Mouse (Mus musculus): Measurements from ENCODE around the gene Dna2. TPM values are rescaled to one million over a fixed set of nuclear protein-coding genes. Genes with fewer than 3 reads are reported as not detected.
"Not testable (repeated sequence)": the region's sequence is repeated elsewhere in the genome, so short reads cannot be mapped to it uniquely, and the experiment has no call there.

The Dna2 gene
- polyA plus RNA-seq (2014; fragmentation: Nextera tagmentation; extraction: Ambion mirVana), result 18.7 and 18.9 TPM in 2 replicates

DNA sequence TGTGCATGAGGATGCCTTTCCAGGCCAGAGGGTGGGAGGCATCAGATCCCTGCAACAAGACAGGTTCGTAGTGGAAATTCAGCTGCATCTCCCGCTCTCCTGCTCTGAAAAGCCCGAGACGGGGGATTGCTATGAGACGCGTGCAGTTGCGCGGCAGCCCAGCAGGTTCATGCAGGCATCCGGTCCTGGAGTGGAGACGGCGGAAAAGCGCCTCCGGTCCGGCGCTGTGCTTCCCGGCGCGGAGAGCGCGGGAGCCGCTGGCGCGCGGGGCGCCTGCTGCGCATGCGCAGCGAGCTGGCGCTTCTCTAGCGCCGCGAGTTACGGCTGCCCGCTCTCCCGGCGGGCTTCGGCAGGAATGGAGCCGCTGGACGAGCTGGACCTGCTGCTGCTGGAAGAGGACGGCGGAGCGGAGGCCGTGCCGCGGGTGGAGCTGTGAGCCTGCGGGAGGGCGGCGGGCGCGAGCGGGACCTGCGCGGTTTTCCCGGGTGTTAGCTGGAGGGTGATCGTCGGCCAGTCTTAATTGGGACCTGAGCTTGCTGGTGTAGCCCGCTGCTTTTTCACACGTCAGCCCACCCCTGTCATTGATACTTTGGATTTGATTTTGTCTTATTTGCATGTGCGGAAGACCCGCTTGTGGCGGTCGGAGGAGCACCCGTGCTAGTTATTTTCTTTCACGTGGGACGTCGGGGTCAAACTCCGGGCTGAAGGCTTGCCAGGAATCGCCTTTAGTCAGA, at the start of gene Dna2:
Gene Dna2 (plus strand): TSS at position 289 of the 734 bp plus-strand sequence.
- H3K9ac ChIP-seq (ENCODE audit: low read depth, low read length), result peak within 1 kb of the TSS; percentile 80
- peak; percentile 93 for DNase-seq (ENCODE audit: low spot score)
- H3K9me3 ChIP-seq (ENCODE audit: control insufficient read depth, low read length), result no peaks in the 10 kb centered on the region
- H3K4me2 ChIP-seq (replicated peaks; ENCODE audit: low read depth, low read length), result peak within 1 kb of the TSS; percentile 66
- under 1% methylated on average over 60 of the region's 68 CpGs for WGBS
- no peaks in the 10 kb centered on the region for H3K27me3 ChIP-seq (ENCODE audit: control insufficient read depth, insufficient read depth, low read length)
- H3K36me3 ChIP-seq (ENCODE audit: control insufficient read depth, insufficient read depth, low read length), result no peaks in the 10 kb centered on the region
- peak within 1 kb of the TSS; percentile 65 for H3K4me3 ChIP-seq (ENCODE audit: low read depth, low read length)
- peak; percentile 91 for ATAC-seq (ENCODE audit: low FRiP score)
- no peaks in the 10 kb centered on the region for H3K4me1 ChIP-seq (replicated peaks; ENCODE audit: control insufficient read depth, insufficient read depth, low read length)
- peak within 1 kb of the TSS; percentile 83 for H3K27ac ChIP-seq (ENCODE audit: low read depth, low read length)

DNA sequence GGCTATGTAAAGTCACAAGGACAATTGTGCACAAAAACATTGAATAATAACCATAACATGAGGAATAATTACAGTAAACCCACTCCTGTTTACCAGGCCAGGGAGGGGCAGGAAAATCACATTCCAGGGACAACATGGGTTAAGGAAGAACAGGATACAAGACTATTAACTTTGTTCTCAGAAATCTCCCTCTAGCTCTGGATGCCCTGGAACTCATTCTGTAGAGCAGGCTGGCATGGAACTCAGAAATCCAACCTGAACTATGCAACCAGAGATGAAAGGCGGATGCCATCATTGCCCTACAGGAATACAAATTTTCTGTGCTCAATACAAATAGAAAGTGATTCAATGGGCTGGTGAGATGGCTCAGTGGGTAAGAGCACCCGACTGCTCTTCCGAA, 49.4 kb upstream of the Dna2 start:
- H3K4me2 ChIP-seq (replicated peaks; ENCODE audit: low read depth, low read length), result no peak overlapping the region
- no peaks in the 10 kb centered on the region for H3K9me3 ChIP-seq (ENCODE audit: control insufficient read depth, low read length)
- 98% methylated on average over 3 of the region's 3 CpGs for WGBS
- no peaks in the 10 kb centered on the region for H3K36me3 ChIP-seq (ENCODE audit: control insufficient read depth, insufficient read depth, low read length)
- H3K27ac ChIP-seq (ENCODE audit: low read depth, low read length), result no peak overlapping the region
- no peaks in the 10 kb centered on the region for H3K4me1 ChIP-seq (replicated peaks; ENCODE audit: control insufficient read depth, insufficient read depth, low read length)
- no peak for ATAC-seq (ENCODE audit: low FRiP score)
- H3K27me3 ChIP-seq (ENCODE audit: control insufficient read depth, insufficient read depth, low read length), result no peaks in the 10 kb centered on the region
- H3K4me3 ChIP-seq (ENCODE audit: low read depth, low read length), result no peak overlapping the region
- H3K9ac ChIP-seq (ENCODE audit: low read depth, low read length), result no peak overlapping the region
- DNase-seq (ENCODE audit: low spot score), result no peak

DNA sequence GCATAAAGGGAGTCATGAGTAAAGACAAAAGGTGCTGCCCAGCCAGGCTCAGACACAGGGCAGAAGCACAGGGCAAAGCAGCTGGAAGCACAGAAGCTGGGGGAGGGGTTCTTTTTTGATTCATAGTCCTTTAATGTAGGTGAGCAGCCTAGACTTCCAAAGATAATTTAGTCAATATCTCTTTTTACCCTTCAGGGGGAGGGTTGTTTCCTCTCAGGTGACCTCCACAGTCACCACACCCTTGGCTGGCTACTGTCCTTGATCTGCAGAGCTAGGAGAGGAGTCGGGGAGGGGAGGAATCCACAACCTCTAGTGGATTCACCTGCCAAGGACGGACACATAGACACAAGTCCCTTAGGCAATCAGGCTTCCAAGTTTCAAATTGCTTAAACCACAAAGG, 48.8 kb upstream of the Dna2 start:
- Histone ChIP-seq H3K9me3 (ENCODE audit: control insufficient read depth, low read length) (no peaks in the 10 kb centered on the region), H3K4me2 (replicated peaks; ENCODE audit: low read depth, low read length) (no peak overlapping the region), H3K36me3 (ENCODE audit: control insufficient read depth, insufficient read depth, low read length) (no peaks in the 10 kb centered on the region), H3K4me3 (ENCODE audit: low read depth, low read length) (no peak overlapping the region), H3K4me1 (replicated peaks; ENCODE audit: control insufficient read depth, insufficient read depth, low read length) (no peaks in the 10 kb centered on the region), H3K27me3 (ENCODE audit: control insufficient read depth, insufficient read depth, low read length) (no peaks in the 10 kb centered on the region), H3K27ac (ENCODE audit: low read depth, low read length) (no peak overlapping the region), H3K9ac (ENCODE audit: low read depth, low read length) (no peak overlapping the region)
- ATAC-seq (ENCODE audit: low FRiP score) (no peak), DNase-seq (ENCODE audit: low spot score) (no peak)
- 81% methylated on average over 2 of the region's 2 CpGs for WGBS

DNA sequence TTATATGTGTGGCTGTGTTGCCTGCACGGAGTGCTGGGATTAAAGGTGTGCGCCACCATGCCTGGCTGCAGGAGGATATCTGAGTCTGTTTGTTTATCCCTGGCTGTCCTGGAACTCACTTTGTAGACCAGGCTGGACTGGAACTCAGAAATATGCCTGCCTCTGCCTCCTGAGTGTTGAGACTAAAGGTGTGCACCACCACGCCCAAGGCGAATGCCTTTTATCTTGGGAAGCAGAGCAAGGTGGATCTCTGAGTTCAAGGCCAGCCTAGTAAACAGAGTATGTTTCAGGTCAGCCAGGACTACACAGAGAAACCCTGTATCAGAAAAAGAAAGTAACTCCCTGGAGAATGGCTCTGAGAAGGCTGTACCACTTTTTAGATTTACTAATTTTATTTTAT, 46.7 kb upstream of the Dna2 start:
- ATAC-seq (ENCODE audit: low FRiP score) (no peak), DNase-seq (ENCODE audit: low spot score) (no peak)
- H3K4me1 ChIP-seq (replicated peaks; ENCODE audit: control insufficient read depth, insufficient read depth, low read length), result no peaks in the 10 kb centered on the region
- no peak overlapping the region for H3K9ac ChIP-seq (ENCODE audit: low read depth, low read length)
- whole genome bisulfite sequencing, result 96% methylated on average over 4 of the region's 4 CpGs
- no peaks in the 10 kb centered on the region for H3K36me3 ChIP-seq (ENCODE audit: control insufficient read depth, insufficient read depth, low read length)
- no peak overlapping the region for H3K27ac ChIP-seq (ENCODE audit: low read depth, low read length)
- no peaks in the 10 kb centered on the region for H3K9me3 ChIP-seq (ENCODE audit: control insufficient read depth, low read length)
- no peaks in the 10 kb centered on the region for H3K27me3 ChIP-seq (ENCODE audit: control insufficient read depth, insufficient read depth, low read length)
- no peak overlapping the region for H3K4me3 ChIP-seq (ENCODE audit: low read depth, low read length)
- H3K4me2 ChIP-seq (replicated peaks; ENCODE audit: low read depth, low read length), result no peak overlapping the region

DNA sequence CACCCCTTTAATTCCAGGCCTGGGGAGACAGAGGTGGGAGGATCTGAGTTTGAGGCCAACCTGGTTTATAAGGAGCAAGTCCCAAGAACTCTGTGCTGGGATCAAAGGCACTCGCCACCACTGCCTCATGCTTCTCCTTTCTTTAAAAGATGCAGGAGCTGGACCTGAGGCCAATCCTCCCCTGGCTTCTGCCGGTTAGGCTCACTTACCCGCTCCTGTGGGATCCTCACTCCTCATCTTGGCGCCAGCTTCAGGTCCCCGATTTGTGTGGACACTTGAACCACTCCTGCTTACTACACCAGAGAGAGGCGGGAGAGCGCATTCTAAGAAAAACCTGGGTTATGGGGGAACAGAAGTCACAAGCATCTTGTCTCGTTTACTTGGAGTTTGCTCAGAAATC, 45.0 kb upstream of the Dna2 start:
- H3K4me1 ChIP-seq (replicated peaks; ENCODE audit: control insufficient read depth, insufficient read depth, low read length), result no peaks in the 10 kb centered on the region
- ATAC-seq (ENCODE audit: low FRiP score), result no peak
- H3K4me2 ChIP-seq (replicated peaks; ENCODE audit: low read depth, low read length), result no peak overlapping the region
- no peaks in the 10 kb centered on the region for H3K36me3 ChIP-seq (ENCODE audit: control insufficient read depth, insufficient read depth, low read length)
- H3K27me3 ChIP-seq (ENCODE audit: control insufficient read depth, insufficient read depth, low read length), result no peaks in the 10 kb centered on the region
- no peak overlapping the region for H3K9ac ChIP-seq (ENCODE audit: low read depth, low read length)
- no peak overlapping the region for H3K4me3 ChIP-seq (ENCODE audit: low read depth, low read length)
- no peaks in the 10 kb centered on the region for H3K9me3 ChIP-seq (ENCODE audit: control insufficient read depth, low read length)
- no peak for DNase-seq (ENCODE audit: low spot score)
- WGBS, result 50% methylated on average over 8 of the region's 8 CpGs
- no peak overlapping the region for H3K27ac ChIP-seq (ENCODE audit: low read depth, low read length)

DNA sequence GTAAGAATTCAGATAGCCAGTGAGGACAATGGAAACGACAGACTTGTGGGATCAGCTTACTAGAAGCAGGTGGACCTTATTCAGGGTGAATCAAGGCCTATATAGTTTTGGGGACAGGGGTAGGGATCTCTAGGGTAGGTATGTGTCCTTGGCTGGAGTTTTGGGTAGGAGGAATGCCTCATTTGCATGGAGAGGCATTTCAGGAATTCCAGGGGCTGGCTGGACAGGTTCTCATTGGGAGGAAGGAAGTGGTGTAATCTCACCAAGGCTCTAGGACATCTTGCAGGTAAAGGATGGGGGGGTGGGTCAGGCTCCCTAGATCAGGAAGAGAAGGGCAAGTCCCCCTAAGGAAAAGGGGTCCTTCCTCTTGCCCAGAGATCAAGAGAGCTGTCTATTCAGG, 44.0 kb upstream of the Dna2 start:
- 50% methylated on average over 1 of the region's 1 CpGs for WGBS
- Histone ChIP-seq H3K4me2 (replicated peaks; ENCODE audit: low read depth, low read length) (no peak overlapping the region), H3K9ac (ENCODE audit: low read depth, low read length) (no peak overlapping the region), H3K9me3 (ENCODE audit: control insufficient read depth, low read length) (no peaks in the 10 kb centered on the region), H3K4me1 (replicated peaks; ENCODE audit: control insufficient read depth, insufficient read depth, low read length) (no peaks in the 10 kb centered on the region), H3K4me3 (ENCODE audit: low read depth, low read length) (no peak overlapping the region), H3K27ac (ENCODE audit: low read depth, low read length) (no peak overlapping the region), H3K27me3 (ENCODE audit: control insufficient read depth, insufficient read depth, low read length) (no peaks in the 10 kb centered on the region), H3K36me3 (ENCODE audit: control insufficient read depth, insufficient read depth, low read length) (no peaks in the 10 kb centered on the region)
- DNase-seq (ENCODE audit: low spot score) (no peak), ATAC-seq (ENCODE audit: low FRiP score) (no peak)

DNA sequence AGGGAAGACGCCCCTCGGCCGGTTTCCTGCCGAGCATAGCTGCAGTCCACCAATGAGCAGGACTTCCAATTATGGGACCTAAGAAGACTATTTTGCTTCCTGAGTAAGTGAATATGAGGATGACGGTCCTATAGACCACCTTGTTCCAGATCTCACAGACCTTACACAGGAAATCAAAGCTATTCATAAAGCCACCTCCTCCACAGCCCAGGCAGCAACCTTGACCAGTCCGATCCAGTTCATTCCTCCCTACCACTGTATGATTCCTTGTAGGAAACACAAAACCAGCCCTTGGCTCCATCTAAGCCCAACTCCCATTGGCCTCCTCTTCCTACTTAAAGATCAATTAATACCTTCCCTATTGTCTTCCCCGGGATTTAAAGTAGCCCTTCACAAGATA, 40.5 kb upstream of the Dna2 start:
- DNase-seq (ENCODE audit: low spot score), result no peak
- Histone ChIP-seq H3K4me1 (replicated peaks; ENCODE audit: control insufficient read depth, insufficient read depth, low read length) (no peaks in the 10 kb centered on the region), H3K9me3 (ENCODE audit: control insufficient read depth, low read length) (no peaks in the 10 kb centered on the region), H3K4me2 (replicated peaks; ENCODE audit: low read depth, low read length) (no peak overlapping the region), H3K27me3 (ENCODE audit: control insufficient read depth, insufficient read depth, low read length) (no peaks in the 10 kb centered on the region), H3K27ac (ENCODE audit: low read depth, low read length) (no peak overlapping the region), H3K9ac (ENCODE audit: low read depth, low read length) (no peak overlapping the region), H3K36me3 (ENCODE audit: control insufficient read depth, insufficient read depth, low read length) (no peaks in the 10 kb centered on the region), H3K4me3 (ENCODE audit: low read depth, low read length) (no peak overlapping the region)
- 85% methylated on average over 7 of the region's 7 CpGs for WGBS
- ATAC-seq (ENCODE audit: low FRiP score), result no peak

DNA sequence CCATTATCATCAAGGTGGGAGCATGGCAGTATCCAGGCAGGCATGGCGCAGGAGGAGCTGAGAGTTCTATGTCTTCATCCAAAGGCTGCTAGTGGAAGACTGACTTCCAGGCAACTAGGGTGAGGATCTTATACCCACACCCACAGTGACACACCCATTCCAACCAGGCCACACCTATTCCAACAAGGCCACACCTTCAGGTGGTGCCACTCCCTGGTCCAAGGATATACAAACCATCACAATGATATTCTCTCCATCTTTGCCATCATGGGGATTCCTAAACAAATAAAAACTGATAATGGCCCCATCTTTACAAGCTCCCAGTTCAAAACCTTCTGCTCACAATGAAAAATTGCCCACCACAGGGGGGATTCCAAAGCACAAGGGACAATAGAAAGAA, 37.9 kb upstream of the Dna2 start, which contains the start of gene Tet1:
Gene Tet1 (minus strand): TSS at position 101 of the 400 bp plus-strand sequence.
- not testable (repeated sequence) for H3K9ac ChIP-seq (ENCODE audit: low read depth, low read length); H3K27ac ChIP-seq (ENCODE audit: low read depth, low read length); H3K4me3 ChIP-seq (ENCODE audit: low read depth, low read length); H3K36me3 ChIP-seq (ENCODE audit: control insufficient read depth, insufficient read depth, low read length); ATAC-seq (ENCODE audit: low FRiP score); H3K27me3 ChIP-seq (ENCODE audit: control insufficient read depth, insufficient read depth, low read length); H3K4me1 ChIP-seq (replicated peaks; ENCODE audit: control insufficient read depth, insufficient read depth, low read length); DNase-seq (ENCODE audit: low spot score); H3K4me2 ChIP-seq (replicated peaks; ENCODE audit: low read depth, low read length); H3K9me3 ChIP-seq (ENCODE audit: control insufficient read depth, low read length)
- no CpG with 5 or more reads among the region's 1 CpGs for WGBS

DNA sequence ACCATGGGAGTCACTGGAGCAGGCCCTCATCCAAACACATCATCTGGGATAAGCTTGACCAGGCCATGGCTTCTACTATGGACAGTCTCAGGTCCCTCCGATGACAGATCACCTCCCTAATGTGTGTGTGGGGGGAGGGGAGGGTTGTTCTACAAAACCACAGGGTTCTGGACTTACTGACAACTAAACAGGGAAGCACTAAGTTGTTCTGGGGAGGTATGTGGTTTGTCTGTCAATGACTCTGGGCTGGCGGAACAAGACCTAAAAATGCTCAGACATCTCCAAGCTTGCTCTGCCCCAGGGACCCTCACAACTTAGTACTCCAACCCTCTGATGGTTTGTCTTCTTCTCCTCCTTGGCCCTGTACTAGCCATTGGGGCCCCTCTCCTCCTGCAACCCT, 35.7 kb upstream of the Dna2 start:
- Histone ChIP-seq H3K27me3 (ENCODE audit: control insufficient read depth, insufficient read depth, low read length) (no peaks in the 10 kb centered on the region), H3K36me3 (ENCODE audit: control insufficient read depth, insufficient read depth, low read length) (no peaks in the 10 kb centered on the region), H3K4me2 (replicated peaks; ENCODE audit: low read depth, low read length) (no peak overlapping the region), H3K27ac (ENCODE audit: low read depth, low read length) (no peak overlapping the region), H3K9ac (ENCODE audit: low read depth, low read length) (no peak overlapping the region), H3K9me3 (ENCODE audit: control insufficient read depth, low read length) (no peaks in the 10 kb centered on the region), H3K4me1 (replicated peaks; ENCODE audit: control insufficient read depth, insufficient read depth, low read length) (no peaks in the 10 kb centered on the region), H3K4me3 (ENCODE audit: low read depth, low read length) (no peak overlapping the region)
- 93% methylated on average over 2 of the region's 2 CpGs for WGBS
- ATAC-seq (ENCODE audit: low FRiP score), result no peak
- no peak for DNase-seq (ENCODE audit: low spot score)
